Mouse (Mus musculus) lung, adult 2 months (tissue): ENCODE measurements around the gene Rabggtb.

Source experiments
- CTCF ChIP-seq: fragments of 200-500 bp; IDR thresholded peaks from 2 replicates; pipeline ENCODE4 v1.5.1; 2011; ENCODE audit warnings: mild to moderate bottlenecking, low read length, control low read depth; ENCODE audit not compliant: insufficient read depth
- POLR2A ChIP-seq: fragments of 200-500 bp; IDR thresholded peaks from 2 replicates; pipeline ENCODE4 v1.6.1; 2011; ENCODE audit warnings: low read depth, mild to moderate bottlenecking, control low read depth, low read length, borderline replicate concordance; ENCODE audit errors: extremely low read depth

GRCm38 (mm10) chr3:153895454-153895853 is 17.4 kb downstream of the Rabggtb start:
- TF ChIP-seq CTCF (no peak), POLR2A (no peak)
